ENCODE assay signal across 8 mouse cellular contexts in genomic region chr6:148211897-148212680, GRCm38 (mm10). TPM values are rescaled to one million over a fixed set of nuclear protein-coding genes. Genes with fewer than 3 reads are reported as not detected.
DNase-seq lines count a peak whose midpoint lies in the region; ATAC-seq and TF ChIP-seq lines count a peak whose summit lies in the region.

Ergic2 (minus strand) TSS chr6:148212374.

- H3K27ac ChIP-seq in ES-E14 (ENCODE audit: insufficient read depth, low read depth, low read length, poor library complexity, severe bottlenecking) = peak within 1 kb of the TSS; percentile 62
- H3K27ac ChIP-seq in forebrain, embryonic 15.5 days (replicated peaks) = peak within 1 kb of the TSS; percentile 80

- peak within 1 kb of the TSS; percentile 66 for H3K4me2 ChIP-seq in forebrain, embryonic 15.5 days (replicated peaks)

- peaks cover 0 to 3% of the 10 kb centered on the region in 2 experiments; a peak in 1 of 4 replicates for H3K4me1 ChIP-seq in ES-E14 (ENCODE audit: control insufficient read depth in 2 of 2, insufficient read depth in 2 of 2, low read length in 2 of 2, poor library complexity in 1 of 2)
- peaks cover 20% of the 10 kb centered on the region for H3K4me1 ChIP-seq in forebrain, embryonic 15.5 days
- peaks cover 4% of the 10 kb centered on the region for H3K4me1 ChIP-seq in lung, adult 2 months (ENCODE audit: control insufficient read depth, insufficient read depth, low read length)

- H3K27me3 ChIP-seq in forebrain, embryonic 15.5 days = no peaks in the 10 kb centered on the region

- intact Hi-C loops in heart, postnatal 25 days (cut with DNase I) = loop anchor here (5.0 kb wide), 1 partner anchor 620 kb away; the partner anchor contains the start of gene Ipo8

- in situ Hi-C loops in ES-E14 (cut with MboI; ENCODE audit: low sequenced_read_pairs in 2 of 2, unreplicated experiment in 2 of 2) = no loop called here

- H3K9ac ChIP-seq in ES-E14 (ENCODE audit: insufficient read depth, low read depth, low read length, poor library complexity, severe bottlenecking) = peak within 1 kb of the TSS; percentile 96
- H3K9ac ChIP-seq in forebrain, embryonic 15.5 days (replicated peaks) = peak within 1 kb of the TSS; percentile 88

- TF ChIP-seq POLR2A in lung, adult 2 months (IDR thresholded peaks at IDR 0.05; ENCODE audit: borderline replicate concordance, extremely low read depth, low read depth, low read length) = peak; percentile 75; the same call in 1 of the 2 replicates

- DNase-seq in ES-E14 (ENCODE audit: low read depth, low spot score) = peak; percentile 99
- peak; percentile 99 for DNase-seq in cerebellum, adult 11-12 months
- DNase-seq in heart, postnatal 25 days (ENCODE audit: low spot score) = peak; percentile 95
- peak; percentile 95 to 99 for DNase-seq in layer of hippocampus, adult 18-20 months (ENCODE audit: low spot score in 2 of 2)
- DNase-seq in lung, adult 2 months = peak; percentile 97
- DNase-seq in thymus, adult 18-20 months = peak; percentile 91 to 95

- H3K4me3 ChIP-seq in ES-E14 (ENCODE audit: insufficient read depth in 1 of 2, low read depth in 1 of 2, low read length in 2 of 2, poor library complexity in 1 of 2, severe bottlenecking in 1 of 2) = peak within 1 kb of the TSS; percentile 78 to 80
- peak within 1 kb of the TSS; percentile 79 for H3K4me3 ChIP-seq in forebrain, embryonic 15.5 days
- peak within 1 kb of the TSS; percentile 79 for H3K4me3 ChIP-seq in lung, adult 2 months (replicated peaks; ENCODE audit: extremely low read depth, low read depth, low read length)

- under 1% methylated on average over 61 of the region's 61 CpGs for WGBS in forebrain, embryonic 15.5 days
- WGBS in lung, adult 2 months = 1% methylated on average over 61 of the region's 61 CpGs

- no peak for TF ChIP-seq CTCF in lung, adult 2 months (IDR thresholded peaks at IDR 0.05; ENCODE audit: insufficient read depth, low read length)

- peak; percentile 99 for ATAC-seq in forebrain, embryonic 15.5 days (replicated peaks)
- peak; percentile 95 for ATAC-seq in neutrophil, adult 5-6 weeks (ENCODE audit: extremely low read depth, insufficient number of reproducible peaks, low FRiP score, poor library complexity, severe bottlenecking)

- H3K9me3 ChIP-seq in ES-E14 (ENCODE audit: control insufficient read depth, insufficient read depth, low read depth, low read length) = no peaks in the 10 kb centered on the region
- H3K9me3 ChIP-seq in forebrain, embryonic 15.5 days = no peaks in the 10 kb centered on the region

- peaks cover 2% of the 10 kb centered on the region; the same call in 1 of the 2 replicates for H3K36me3 ChIP-seq in ES-E14 (ENCODE audit: control insufficient read depth, insufficient read depth, low read length, poor library complexity, severe bottlenecking)
- no peaks in the 10 kb centered on the region for H3K36me3 ChIP-seq in forebrain, embryonic 15.5 days

TF ChIP-seq in ES-E14, 5 proteins besides CTCF, POLR2A, EP300 and RAD21:
- TF ChIP-seq HCFC1 (IDR thresholded peaks at IDR 0.05; ENCODE audit: borderline replicate concordance, insufficient read depth, low read length) (no peak), CHD2 (IDR thresholded peaks at IDR 0.05; ENCODE audit: low read depth, low read length) (peak; percentile 95)

RNA-seq across cellular contexts. Expression of gene Ergic2, which starts in this region (rescaled TPM):
- 180 and 197 TPM in 2 replicates for total RNA-seq in ES-E14 (2012; rRNA removed)
- 184 and 188 TPM in 2 replicates for polyA plus RNA-seq in forebrain, embryonic 15.5 days (2015; fragmentation: Nextera tagmentation; extraction: Ambion mirVana)
- total RNA-seq in heart, postnatal 25 days (2021) = 10 to 100 TPM; 61.4 to 64.3 TPM
- 10 to 100 TPM; 60.2 to 61.9 TPM for total RNA-seq in layer of hippocampus, adult 18-20 months (2021)
- polyA plus RNA-seq in lung, adult 2 months (2012; rRNA removed) = 12.2 and 25.0 TPM in 2 replicates
- 193 and 198 TPM in 2 replicates for total RNA-seq in neutrophil, adult 5-6 weeks (2017)

Comparison
In these comparisons a context has a peak if more than half of its experiments do, and no peak if none do; other contexts are left out.
1. Peak in every context shown above with its lines: DNase-seq, ATAC-seq, H3K4me3 ChIP-seq and H3K27ac ChIP-seq.